ENCODE assay signal across 16 mouse cellular contexts in the genomic region with DNA sequence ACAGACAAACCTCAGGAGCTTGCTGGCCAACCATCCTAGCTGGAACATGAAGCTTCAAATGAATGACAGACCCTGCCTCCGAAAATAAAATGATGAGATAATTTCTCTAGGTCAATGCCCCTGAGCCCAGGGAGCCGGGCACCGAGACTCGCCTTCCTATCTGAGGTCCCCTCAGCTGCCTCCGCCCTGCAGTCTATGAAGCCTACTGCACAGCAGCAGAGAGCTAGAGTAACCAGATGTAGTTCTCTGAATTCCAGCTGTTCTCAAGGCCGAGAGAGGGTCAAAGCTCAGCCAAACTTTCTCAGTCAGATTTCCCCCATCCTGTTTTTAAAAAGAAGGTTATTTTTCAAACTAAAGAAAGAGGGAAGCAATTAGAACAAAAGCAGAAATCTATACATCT.
"Had no signal": no experiment of that assay in that cellular context is flagged by ENCODE, and none has a peak within 500 bp of the region (broad histone marks: within the 10 kb centered on the region; RNA-seq: fewer than 3 reads in every experiment).

No protein-coding gene starts in this region.

- H3K27ac ChIP-seq: layer of hippocampus, adult 2 months; liver, embryonic 13.5 days; macrophage; midbrain, embryonic 15.5 days had no signal

- H3K9me3 ChIP-seq: liver, embryonic 13.5 days; megakaryocyte, embryonic 14.5 days; midbrain, embryonic 15.5 days; stomach, embryonic 15.5 days had no signal

- H3K36me3 ChIP-seq: liver, embryonic 13.5 days; stomach, embryonic 15.5 days had no signal

- H3K4me2 ChIP-seq: liver, embryonic 13.5 days; midbrain, embryonic 11.5 days; midbrain, embryonic 15.5 days; stomach, embryonic 15.5 days had no signal

- H3K9ac ChIP-seq: liver, embryonic 13.5 days; liver, postnatal 0 days; midbrain, embryonic 15.5 days; stomach, embryonic 15.5 days had no signal

- ATAC-seq: liver, postnatal 0 days; midbrain, embryonic 15.5 days had no signal

- H3K4me3 ChIP-seq: layer of hippocampus, adult 2 months; liver, embryonic 13.5 days; megakaryocyte, embryonic 14.5 days; midbrain, embryonic 15.5 days; stomach, embryonic 15.5 days had no signal

- H3K27me3 ChIP-seq: liver, embryonic 13.5 days; midbrain, embryonic 15.5 days; stomach, embryonic 15.5 days had no signal

- H3K4me1 ChIP-seq: liver, embryonic 13.5 days; megakaryocyte, embryonic 14.5 days; midbrain, embryonic 15.5 days had no signal

- DNase-seq: kidney, adult 11 months; kidney, adult 9 months; kidney, postnatal 10 days; kidney, postnatal 4 days; liver; liver, embryonic 13.5 days; liver, postnatal 0 days; right cerebral cortex, postnatal 14 days; thymus, adult 2 months; thymus, postnatal 25 days had no signal
